Mouse (Mus musculus): ENCODE results near the gene Slc9a9.

DNA sequence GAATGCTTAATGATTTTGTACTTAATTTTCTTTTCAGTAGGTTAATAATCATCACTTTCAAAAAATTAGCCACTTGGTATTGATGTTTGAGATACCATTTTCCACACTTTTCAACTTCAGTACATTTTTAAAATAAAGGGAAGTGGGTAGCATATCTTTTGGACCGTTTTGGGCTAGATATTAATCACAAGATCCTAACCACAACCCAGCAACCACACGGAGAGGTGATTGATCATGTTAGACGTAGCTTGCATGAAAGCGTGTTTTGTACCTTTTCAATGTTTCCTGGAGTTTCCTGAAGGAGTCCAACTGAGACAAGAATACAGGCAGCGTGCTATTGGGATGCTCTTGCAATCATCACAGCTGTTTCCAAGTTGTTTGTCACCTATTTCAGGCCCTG is 226.2 kb downstream of the Slc9a9 start:
- TF ChIP-seq MAX (IDR thresholded peaks at IDR 0.05; ENCODE audit: low read length), result no peak
- TF ChIP-seq CTCF (IDR thresholded peaks at IDR 0.05 in 2 of 3, conservative IDR thresholded peaks at IDR 0.05 in 1 of 3; ENCODE audit: control insufficient read depth in 1 of 3, insufficient read depth in 1 of 3, low read depth in 2 of 3, low read length in 3 of 3, poor library complexity in 1 of 3, severe bottlenecking in 1 of 3), result no peak
- no peak for TF ChIP-seq TCF12 (IDR thresholded peaks at IDR 0.05; ENCODE audit: low read depth, low read length)
- no peak for TF ChIP-seq POLR2A (IDR thresholded peaks at IDR 0.05; ENCODE audit: control insufficient read depth in 1 of 2, insufficient read depth in 1 of 2, low read depth in 1 of 2, low read length in 2 of 2, poor library complexity in 1 of 2)

All from MEL (cell line).